Mouse (Mus musculus): ENCODE results near the gene Dnajc4. TPM values are rescaled to one million over a fixed set of nuclear protein-coding genes. Genes with fewer than 3 reads are reported as not detected.
"Not testable (repeated sequence)": the region's sequence is repeated elsewhere in the genome, so short reads cannot be mapped to it uniquely, and the experiment has no call there.

The Dnajc4 gene
- polyA plus RNA-seq, 1 experiment from 2014 or later, result 39.1 TPM

DNA sequence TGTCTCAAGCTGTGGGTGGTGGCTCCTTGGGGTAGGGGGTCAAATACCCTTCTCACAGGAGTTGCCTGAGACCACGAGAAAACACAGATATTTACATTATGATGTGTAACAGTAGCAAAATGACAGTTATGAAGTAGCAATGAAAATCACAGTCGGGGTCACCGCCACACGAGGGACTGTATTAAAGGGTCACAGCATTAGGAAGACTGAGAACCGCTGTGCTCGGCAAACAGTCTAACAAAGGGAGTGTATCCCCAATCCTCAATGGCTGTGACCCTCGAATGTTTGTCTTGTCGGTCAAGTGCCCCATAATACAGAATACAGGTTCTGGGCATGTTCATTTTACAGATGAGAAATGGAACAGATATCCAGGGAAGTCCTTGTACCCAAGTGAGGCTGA, 1.6 kb upstream of the Dnajc4 start:
- Histone ChIP-seq H3K9ac (no peak overlapping the region), H3K36me3 (peaks cover 12% of the 10 kb centered on the region; the same call in 1 of the 2 replicates), H3K4me3 (no peak overlapping the region), H3K4me2 (no peak overlapping the region), H3K9me3 (replicated peaks) (no peaks in the 10 kb centered on the region), H3K4me1 (replicated peaks) (peaks cover 47% of the 10 kb centered on the region), H3K27ac (no peak overlapping the region), H3K27me3 (no peaks in the 10 kb centered on the region)
- WGBS, result 87% methylated on average over 8 of the region's 8 CpGs
- ATAC-seq (replicated peaks; ENCODE audit: insufficient number of reproducible peaks, insufficient read depth, low FRiP score, low read depth), result no peak

GRCm38 (mm10) chr19:6993011-6993770, 819 bp upstream of the Dnajc4 start:
- H3K9me3 ChIP-seq (replicated peaks), result no peaks in the 10 kb centered on the region
- 62% methylated on average over 14 of the region's 14 CpGs for WGBS
- no peaks in the 10 kb centered on the region for H3K27me3 ChIP-seq
- H3K27ac ChIP-seq, result peak overlapping the region; percentile 63
- peak overlapping the region; percentile 68 for H3K4me3 ChIP-seq
- H3K9ac ChIP-seq, result peak overlapping the region; percentile 53
- H3K4me2 ChIP-seq, result peak overlapping the region; percentile 94
- ATAC-seq (replicated peaks; ENCODE audit: insufficient number of reproducible peaks, insufficient read depth, low FRiP score, low read depth), result no peak
- H3K36me3 ChIP-seq, result peaks cover 4% of the 10 kb centered on the region; the same call in 1 of the 2 replicates
- H3K4me1 ChIP-seq (replicated peaks), result peaks cover 49% of the 10 kb centered on the region

- H3K27ac ChIP-seq; H3K9ac ChIP-seq; ATAC-seq (replicated peaks; ENCODE audit: insufficient number of reproducible peaks, insufficient read depth, low FRiP score, low read depth); H3K36me3 ChIP-seq; H3K4me2 ChIP-seq; H3K9me3 ChIP-seq (replicated peaks); H3K4me3 ChIP-seq; H3K27me3 ChIP-seq: not testable (repeated sequence)
- WGBS, result 88% methylated on average over 6 of the region's 6 CpGs
- peaks cover 44% of the 10 kb centered on the region for H3K4me1 ChIP-seq (replicated peaks)
Measured at GRCm38 (mm10) chr19:6991166-6991565, 1.2 kb downstream of the Dnajc4 start.

DNA sequence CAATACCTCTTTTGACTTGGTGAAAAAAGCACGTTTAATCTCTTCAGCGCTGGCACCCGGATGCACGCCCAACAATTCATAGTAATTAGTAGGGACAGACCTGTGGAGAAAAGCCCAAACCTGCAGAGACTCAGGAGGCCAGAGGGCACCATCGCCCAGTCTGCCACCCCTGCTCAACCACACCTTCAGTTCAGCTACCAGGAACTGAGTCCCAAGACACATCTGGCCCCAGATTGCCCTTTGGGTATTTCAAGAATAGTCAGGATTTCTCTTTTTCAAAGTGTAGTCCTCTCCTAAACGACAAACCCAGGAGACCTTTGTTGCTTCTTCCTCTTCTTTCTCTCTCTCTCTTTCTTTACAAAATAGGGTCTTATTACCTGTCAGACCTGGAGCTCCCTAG, 1.7 kb downstream of the Dnajc4 start:
- H3K9me3 ChIP-seq (replicated peaks), result no peaks in the 10 kb centered on the region
- H3K4me3 ChIP-seq, result no peak overlapping the region
- H3K36me3 ChIP-seq, result peaks cover 4% of the 10 kb centered on the region; the same call in 1 of the 2 replicates
- WGBS, result 90% methylated on average over 6 of the region's 6 CpGs
- H3K4me1 ChIP-seq (replicated peaks), result peaks cover 49% of the 10 kb centered on the region
- H3K9ac ChIP-seq, result no peak overlapping the region
- no peak overlapping the region for H3K27ac ChIP-seq
- H3K27me3 ChIP-seq, result no peaks in the 10 kb centered on the region
- H3K4me2 ChIP-seq, result no peak overlapping the region
- no peak for ATAC-seq (replicated peaks; ENCODE audit: insufficient number of reproducible peaks, insufficient read depth, low FRiP score, low read depth)

DNA sequence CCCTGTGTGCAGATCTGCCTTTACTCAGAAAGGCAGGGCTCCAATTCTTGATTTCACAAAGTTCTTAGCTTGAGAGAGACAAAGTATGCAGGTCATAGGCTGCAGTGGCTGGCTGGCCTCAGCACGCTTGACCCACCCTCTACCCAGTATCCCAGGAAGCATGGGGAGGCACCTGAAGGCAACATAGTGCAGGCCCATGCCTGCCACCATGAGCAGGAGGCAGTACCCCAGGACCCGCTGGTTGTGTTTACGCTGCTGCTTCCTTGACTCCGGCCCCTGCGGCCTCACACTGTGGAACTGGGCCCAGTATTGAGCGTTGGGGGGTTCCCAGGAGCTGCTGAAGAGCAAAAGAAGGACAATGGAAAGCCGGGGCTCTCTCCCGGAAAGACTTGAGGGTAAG, 3.1 kb downstream of the Dnajc4 start:
- H3K27me3 ChIP-seq, result no peaks in the 10 kb centered on the region
- H3K9ac ChIP-seq, result no peak overlapping the region
- WGBS, result 90% methylated on average over 8 of the region's 8 CpGs
- H3K4me3 ChIP-seq, result no peak overlapping the region
- ATAC-seq (replicated peaks; ENCODE audit: insufficient number of reproducible peaks, insufficient read depth, low FRiP score, low read depth), result no peak
- H3K4me1 ChIP-seq (replicated peaks), result peaks cover 43% of the 10 kb centered on the region
- H3K36me3 ChIP-seq, result peaks cover 13% of the 10 kb centered on the region
- H3K27ac ChIP-seq, result no peak overlapping the region
- no peaks in the 10 kb centered on the region for H3K9me3 ChIP-seq (replicated peaks)
- H3K4me2 ChIP-seq, result no peak overlapping the region

DNA sequence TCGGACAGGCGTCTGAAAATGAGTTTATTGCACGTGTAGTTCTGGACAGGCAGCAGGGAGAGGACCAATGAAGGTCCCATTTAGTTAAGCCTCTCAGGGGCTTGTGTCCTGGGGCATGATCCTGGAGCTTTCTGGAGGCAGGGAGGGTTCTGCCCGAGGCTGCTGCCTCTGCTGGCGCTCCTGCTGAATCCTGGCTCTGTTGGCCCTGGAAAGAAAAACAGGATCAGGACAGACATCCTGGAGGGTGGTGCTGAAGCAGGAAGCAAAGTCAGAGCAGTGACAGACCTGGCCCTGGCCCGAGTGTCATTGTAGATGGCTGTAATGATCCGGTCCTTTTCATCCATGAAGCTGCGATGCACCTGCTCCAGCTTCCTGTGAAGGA, 4.5 kb downstream of the Dnajc4 start:
- H3K9ac ChIP-seq, result peak overlapping the region; percentile 96
- H3K4me3 ChIP-seq, result peak overlapping the region; percentile 84

DNA sequence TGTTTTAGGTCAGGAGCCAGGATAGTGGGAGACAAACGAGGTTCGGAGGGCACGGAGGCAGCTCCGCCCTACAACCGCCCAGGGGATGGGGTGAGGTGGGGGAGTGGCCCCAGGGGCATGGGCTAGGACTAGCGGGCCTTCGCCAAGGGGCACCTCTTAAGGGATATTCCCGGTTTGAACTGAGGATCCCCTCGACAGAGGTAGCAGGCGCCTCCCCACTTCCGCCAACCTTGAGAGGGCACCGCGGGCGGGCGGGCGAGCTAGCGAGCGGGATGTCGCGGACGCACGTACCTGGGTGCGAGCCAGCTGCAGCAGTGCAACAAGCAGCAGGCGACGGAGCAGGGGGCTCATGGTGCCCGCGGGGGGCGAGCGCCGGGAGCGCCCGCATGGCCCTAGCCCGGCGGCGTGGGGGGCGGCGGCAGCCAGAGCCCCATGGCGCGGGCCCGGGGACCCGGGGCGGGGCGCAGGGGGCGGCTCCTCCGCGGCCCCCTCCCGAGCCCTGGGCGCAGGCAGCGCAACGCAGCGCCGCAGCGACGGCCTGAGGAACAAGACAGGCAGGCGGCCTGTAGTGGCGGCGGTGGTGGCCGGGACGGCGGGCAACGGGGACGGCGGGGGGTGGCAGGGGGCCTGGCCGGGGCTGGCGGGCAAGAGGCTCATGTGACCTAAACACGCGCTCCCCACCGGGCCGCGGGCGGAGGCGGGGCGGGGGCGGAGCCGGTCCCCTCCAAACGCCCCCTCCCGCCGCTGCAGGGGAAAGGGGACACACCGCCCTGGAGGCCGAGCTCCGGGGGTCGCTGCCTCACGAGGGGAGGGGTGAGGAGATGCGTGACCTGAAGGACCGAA, 5.1 kb downstream of the Dnajc4 start, which contains the start of gene Vegfb:
Gene Vegfb (minus strand): TSS at position 591 of the 843 bp plus-strand sequence.
- H3K27me3 ChIP-seq, result no peaks in the 10 kb centered on the region
- H3K4me3 ChIP-seq, result peak within 1 kb of the TSS; percentile 84
- ATAC-seq (replicated peaks; ENCODE audit: insufficient number of reproducible peaks, insufficient read depth, low FRiP score, low read depth), result peak; percentile 71
- H3K9me3 ChIP-seq (replicated peaks), result no peaks in the 10 kb centered on the region
- H3K9ac ChIP-seq, result peak within 1 kb of the TSS; percentile 96
- peaks cover 30% of the 10 kb centered on the region for H3K4me1 ChIP-seq (replicated peaks)
- H3K36me3 ChIP-seq, result peaks cover 31% of the 10 kb centered on the region
- peak within 1 kb of the TSS; percentile 99 for H3K27ac ChIP-seq
- peak within 1 kb of the TSS; percentile 73 for H3K4me2 ChIP-seq
- under 1% methylated on average over 64 of the region's 85 CpGs for WGBS

More for the DNA sequence above, 4.5 kb downstream of the Dnajc4 start:
- Histone ChIP-seq H3K9me3 (replicated peaks) (no peaks in the 10 kb centered on the region), H3K4me2 (peak overlapping the region; percentile 73), H3K4me1 (replicated peaks) (peaks cover 31% of the 10 kb centered on the region), H3K27ac (peak overlapping the region; percentile 99), H3K36me3 (peaks cover 25% of the 10 kb centered on the region), H3K27me3 (no peaks in the 10 kb centered on the region)
- ATAC-seq (replicated peaks; ENCODE audit: insufficient number of reproducible peaks, insufficient read depth, low FRiP score, low read depth), result peak; percentile 4; the same call in 1 of the 2 replicates
- 5% methylated on average over 8 of the region's 8 CpGs for WGBS

GRCm38 (mm10) chr19:6985951-6986708, 6.2 kb downstream of the Dnajc4 start:
- Histone ChIP-seq H3K9ac (peak overlapping the region; percentile 96), H3K4me1 (replicated peaks) (peaks cover 28% of the 10 kb centered on the region), H3K4me2 (peak overlapping the region; percentile 73), H3K4me3 (peak overlapping the region; percentile 84), H3K27me3 (no peaks in the 10 kb centered on the region), H3K36me3 (peaks cover 34% of the 10 kb centered on the region), H3K27ac (peak overlapping the region; percentile 99), H3K9me3 (replicated peaks) (no peaks in the 10 kb centered on the region)
- no peak for ATAC-seq (replicated peaks; ENCODE audit: insufficient number of reproducible peaks, insufficient read depth, low FRiP score, low read depth)
- WGBS, result 67% methylated on average over 10 of the region's 10 CpGs

GRCm38 (mm10) chr19:6985300-6985699, 7.1 kb downstream of the Dnajc4 start:
- 84% methylated on average over 19 of the region's 19 CpGs for WGBS
- no peaks in the 10 kb centered on the region for H3K9me3 ChIP-seq (replicated peaks)
- ATAC-seq (replicated peaks; ENCODE audit: insufficient number of reproducible peaks, insufficient read depth, low FRiP score, low read depth), result no peak
- no peaks in the 10 kb centered on the region for H3K27me3 ChIP-seq
- H3K4me1 ChIP-seq (replicated peaks), result peaks cover 31% of the 10 kb centered on the region
- no peak overlapping the region for H3K27ac ChIP-seq
- H3K9ac ChIP-seq, result no peak overlapping the region
- no peak overlapping the region for H3K4me3 ChIP-seq
- peaks cover 34% of the 10 kb centered on the region for H3K36me3 ChIP-seq
- H3K4me2 ChIP-seq, result no peak overlapping the region

- WGBS, result 96% methylated on average over 5 of the region's 5 CpGs
- Histone ChIP-seq H3K4me3 (no peak overlapping the region), H3K27me3 (no peaks in the 10 kb centered on the region), H3K9ac (no peak overlapping the region), H3K4me1 (replicated peaks) (peaks cover 41% of the 10 kb centered on the region), H3K9me3 (replicated peaks) (no peaks in the 10 kb centered on the region), H3K27ac (no peak overlapping the region), H3K36me3 (peaks cover 32% of the 10 kb centered on the region), H3K4me2 (no peak overlapping the region)
- ATAC-seq (replicated peaks; ENCODE audit: insufficient number of reproducible peaks, insufficient read depth, low FRiP score, low read depth), result no peak
Measured at GRCm38 (mm10) chr19:6983621-6984020, 8.8 kb downstream of the Dnajc4 start.

- no peaks in the 10 kb centered on the region for H3K27me3 ChIP-seq
- H3K4me2 ChIP-seq, result peak overlapping the region; percentile 68
- peak overlapping the region; percentile 97 for H3K27ac ChIP-seq
- peaks cover 50% of the 10 kb centered on the region for H3K36me3 ChIP-seq
- H3K4me3 ChIP-seq, result no peak overlapping the region; the same call in 1 of the 2 replicates
- H3K9me3 ChIP-seq (replicated peaks), result no peaks in the 10 kb centered on the region
- H3K4me1 ChIP-seq (replicated peaks), result peaks cover 51% of the 10 kb centered on the region
- no peak overlapping the region for H3K9ac ChIP-seq
- ATAC-seq (replicated peaks; ENCODE audit: insufficient number of reproducible peaks, insufficient read depth, low FRiP score, low read depth), result no peak
- WGBS, result 86% methylated on average over 4 of the region's 4 CpGs
Measured at GRCm38 (mm10) chr19:6981465-6981864, 10.9 kb downstream of the Dnajc4 start.
